Mouse (Mus musculus) gastrocnemius, adult 2 months (tissue): ENCODE data around the gene Stk38. TPM values are rescaled to one million over a fixed set of nuclear protein-coding genes. Genes with fewer than 3 reads are reported as not detected.

Source experiments
- DNase-seq: peaks from one replicate; pipeline ENCODE4 v3.0.0; 2022
- H3K27ac ChIP-seq: fragments of 200-600 bp; 2 replicates; pipeline ENCODE4 v1.8.1; 2022; ENCODE audit warnings: mild to moderate bottlenecking
- H3K4me3 ChIP-seq: fragments of 200-600 bp; 2 replicates; pipeline ENCODE4 v1.8.1; 2022; ENCODE audit warnings: mild to moderate bottlenecking, moderate library complexity
- CTCF ChIP-seq: fragments of 200-600 bp; IDR thresholded peaks from 2 replicates; pipeline ENCODE4 v1.8.1; 2022; ENCODE audit warnings: antibody characterized with exemption, mild to moderate bottlenecking, moderate library complexity
- intact Hi-C: fragments of 180-260 bp; cut with DNase I; formaldehyde crosslinking; loops from one replicate; pipeline ENCODE4 v1.15.1; 2025
- total RNA-seq, 2 experiments: library from RNA; stranded (reverse); gene quantifications; 2 replicates each; pipeline ENCODE4 v1.2.3; 2021

The Stk38 gene
- total RNA-seq, 2 experiments from 2014 or later: 26.9 to 29.2 TPM

DNA sequence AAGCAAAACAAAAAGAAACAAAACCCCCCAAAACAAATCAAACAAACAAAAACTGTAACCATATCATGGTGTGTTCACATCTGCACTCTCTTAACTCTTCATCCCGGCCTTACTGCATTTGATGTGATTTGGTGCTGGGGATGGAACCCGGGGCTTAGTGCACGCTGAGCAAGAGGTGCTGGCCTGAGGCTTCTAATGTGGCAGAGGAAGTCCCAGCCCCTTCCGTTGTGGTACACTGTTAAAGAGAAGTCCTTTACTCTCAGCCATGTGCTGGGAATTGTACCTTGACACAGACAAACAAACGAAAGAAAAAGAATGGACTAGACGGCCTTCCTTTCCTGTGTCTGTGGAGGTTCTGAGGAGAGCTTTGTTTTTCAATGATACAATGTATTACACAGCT lies 85.7 kb downstream of the Stk38 start:
- intact Hi-C loops: no loop called here
- no peak for DNase-seq
- H3K4me3 ChIP-seq: no peak overlapping the region
- no peak for TF ChIP-seq CTCF
- no peak overlapping the region for H3K27ac ChIP-seq

- TF ChIP-seq CTCF: no peak
- no peak for DNase-seq
- H3K4me3 ChIP-seq: no peak overlapping the region
- intact Hi-C loops: no loop called here
- no peak overlapping the region for H3K27ac ChIP-seq
Measured at GRCm38 (mm10) chr17:28921086-28921485, 86.7 kb downstream of the Stk38 start.

Other genes starting within 250 kb of the Stk38 start
- under 1 TPM in 1 of 2 experiments, not detected in 1; 0.13 TPM for gene Mapk13, start 238.7 kb downstream of the Stk38 start, total RNA-seq
- gene Brpf3, start 206.9 kb downstream of the Stk38 start, total RNA-seq: 10 to 100 TPM; 15.5 to 16.2 TPM
- not detected for gene Pnpla1, start 149.6 kb downstream of the Stk38 start, total RNA-seq
- gene 4930539E08Rik, start 92.7 kb downstream of the Stk38 start, total RNA-seq: under 1 TPM in 1 of 2 experiments, not detected in 1; 0.10 TPM
- not detected for gene Pxt1, start 64.2 kb downstream of the Stk38 start, total RNA-seq
- gene Kctd20, start 56.0 kb downstream of the Stk38 start, total RNA-seq: 10 to 100 TPM; 33.4 to 39.8 TPM
- 10 to 100 TPM; 38.8 to 55.6 TPM for gene Srsf3, start 24.6 kb upstream of the Stk38 start, total RNA-seq
- 100 to 1,000 TPM in 1 of 2 experiments, 10 to 100 TPM in 1; 32.6 to 103 TPM for gene Cdkn1a, start 83.0 kb upstream of the Stk38 start, total RNA-seq
- gene Rab44, start 106.2 kb upstream of the Stk38 start, total RNA-seq: under 1 TPM in 1 of 2 experiments, not detected in 1; 0.59 TPM
- not detected for gene Cpne5, start 230.2 kb upstream of the Stk38 start, total RNA-seq